In genomic region chr2:167925841-167926800, GRCm38 (mm10) we compare ENCODE assay signal across 9 mouse cellular contexts. TPM values are rescaled to one million over a fixed set of nuclear protein-coding genes. Genes with fewer than 3 reads are reported as not detected.
DNase-seq lines count a peak whose midpoint lies in the region; ATAC-seq and TF ChIP-seq lines count a peak whose summit lies in the region.
"Had no signal": no experiment of that assay in that cellular context is flagged by ENCODE, and none has a peak within 500 bp of the region (broad histone marks: within the 10 kb centered on the region; RNA-seq: fewer than 3 reads in every experiment).

No protein-coding gene starts in this region.

- peak overlapping the region; percentile 92; the same call in 1 of the 2 replicates for H3K4me2 ChIP-seq in intestine, embryonic 15.5 days (replicated peaks)
- peak overlapping the region; percentile 68 for H3K4me2 ChIP-seq in myocyte (ENCODE audit: low read depth)

- WGBS in cerebellum, adult 2 months = 86% methylated on average over 11 of the region's 11 CpGs
- 84% methylated on average over 11 of the region's 11 CpGs for WGBS in intestine, embryonic 15.5 days

- no peak for TF ChIP-seq POLR2A in cerebellum, adult 2 months (IDR thresholded peaks at IDR 0.05; ENCODE audit: borderline replicate concordance, insufficient read depth, low read length)
- no peak for TF ChIP-seq POLR2A in myocyte (IDR thresholded peaks at IDR 0.05; ENCODE audit: insufficient read length, low read depth)

- H3K4me3 ChIP-seq in cerebellum, adult 2 months (replicated peaks; ENCODE audit: insufficient read depth, low read depth, low read length) = no peak overlapping the region
- no peak overlapping the region for H3K4me3 ChIP-seq in left cerebral cortex, adult 2 months
- no peak overlapping the region for H3K4me3 ChIP-seq in intestine, embryonic 15.5 days (replicated peaks)
- H3K4me3 ChIP-seq in myocyte = peak overlapping the region; percentile 18

- H3K27ac ChIP-seq in cerebellum, adult 2 months (ENCODE audit: insufficient read depth, low read length) = no peak overlapping the region
- peak overlapping the region; percentile 87; the same call in 1 of the 2 replicates for H3K27ac ChIP-seq in left cerebral cortex, adult 2 months
- 0 out of 2 replicates have a peak overlapping the region, but pooled peaks have one; percentile 87 for H3K27ac ChIP-seq in intestine, embryonic 15.5 days

- peak; percentile 10 for DNase-seq in cerebellum, adult 9-10 months
- no peak for DNase-seq in cerebellum, adult 2 months
- DNase-seq in left cerebral cortex, adult 2 months (ENCODE audit: extremely low spot score in 1 of 2, low spot score in 2 of 2) = no peak
- DNase-seq in left cerebral cortex, postnatal 36 days (ENCODE audit: low spot score in 2 of 2) = no peak
- DNase-seq in left cerebral cortex, adult 11 months (ENCODE audit: low spot score) = no peak
- no peak for DNase-seq in ovary, postnatal 10 days (ENCODE audit: low spot score)

- H3K27me3 ChIP-seq in cerebellum, adult 2 months (ENCODE audit: control insufficient read depth, insufficient read depth, low read length) = no peaks in the 10 kb centered on the region
- no peaks in the 10 kb centered on the region for H3K27me3 ChIP-seq in intestine, embryonic 15.5 days (replicated peaks)
- no peaks in the 10 kb centered on the region for H3K27me3 ChIP-seq in myocyte (ENCODE audit: control insufficient read depth, insufficient read depth, insufficient read length)
- H3K27me3 ChIP-seq: limb, embryonic 13.5 days had no signal

- intact Hi-C loops in left cerebral cortex, adult 2 months (cut with DNase I) = no loop called here
- intact Hi-C loops in left cerebral cortex, postnatal 36 days (cut with DNase I) = no loop called here

- no peak for ATAC-seq in intestine, embryonic 15.5 days

- TF ChIP-seq CTCF in cerebellum, adult 2 months (IDR thresholded peaks at IDR 0.05; ENCODE audit: borderline replicate concordance, insufficient read depth, low read depth, low read length) = no peak
- no peak for TF ChIP-seq CTCF in left cerebral cortex, adult 2 months (IDR thresholded peaks at IDR 0.05)

- H3K9ac ChIP-seq in intestine, embryonic 15.5 days = no peak overlapping the region

- H3ac ChIP-seq in myocyte (ENCODE audit: control insufficient read depth, insufficient read length) = no peak overlapping the region

- no peaks in the 10 kb centered on the region for H3K36me3 ChIP-seq in intestine, embryonic 15.5 days
- no peaks in the 10 kb centered on the region for H3K36me3 ChIP-seq in myocyte (ENCODE audit: control insufficient read depth, insufficient read depth)
- H3K36me3 ChIP-seq: limb, embryonic 13.5 days had no signal

- no peaks in the 10 kb centered on the region for H3K9me3 ChIP-seq in intestine, embryonic 15.5 days
- H3K9me3 ChIP-seq: limb, embryonic 13.5 days had no signal

- H3K79me2 ChIP-seq in myocyte (ENCODE audit: control insufficient read depth, insufficient read depth) = no peaks in the 10 kb centered on the region

- no peaks in the 10 kb centered on the region for H3K4me1 ChIP-seq in cerebellum, adult 2 months (ENCODE audit: control insufficient read depth, insufficient read depth, low read length)
- peaks cover under 1% of the 10 kb centered on the region for H3K4me1 ChIP-seq in intestine, embryonic 15.5 days (replicated peaks)

TF ChIP-seq in myocyte, 11 proteins besides CTCF, POLR2A, EP300 and RAD21:
- TF ChIP-seq SRF (IDR thresholded peaks at IDR 0.05; ENCODE audit: control insufficient read depth, insufficient read length, low read depth) = no peak
- TF ChIP-seq REST (IDR thresholded peaks at IDR 0.05; ENCODE audit: insufficient read depth, insufficient read length) = no peak
- TF ChIP-seq MYOD1 (IDR thresholded peaks at IDR 0.05; ENCODE audit: control insufficient read depth in 1 of 3, insufficient read length in 2 of 3, low read depth in 2 of 3) = no peak
- no peak for TF ChIP-seq E2F4 (IDR thresholded peaks at IDR 0.05; ENCODE audit: insufficient read depth)
- TF ChIP-seq USF1 (IDR thresholded peaks at IDR 0.05; ENCODE audit: low read depth) = no peak
- no peak for TF ChIP-seq MYOG (IDR thresholded peaks at IDR 0.05; ENCODE audit: control insufficient read depth in 1 of 3, insufficient read depth in 1 of 3, insufficient read length in 2 of 3, low read depth in 2 of 3)
- no peak for TF ChIP-seq CEBPB (IDR thresholded peaks at IDR 0.05; ENCODE audit: insufficient read depth, poor library complexity, severe bottlenecking)
- TF ChIP-seq TCF3 (IDR thresholded peaks at IDR 0.05; ENCODE audit: insufficient read length, low read depth) = no peak
- TF ChIP-seq POLR2AphosphoS2 (IDR thresholded peaks at IDR 0.05; ENCODE audit: insufficient read length, low read depth) = no peak
- TF ChIP-seq TCF12 (IDR thresholded peaks at IDR 0.05; ENCODE audit: insufficient read depth, poor library complexity, severe bottlenecking) = no peak
- TF ChIP-seq MAX (IDR thresholded peaks at IDR 0.05; ENCODE audit: low read depth) = no peak

RNA-seq across cellular contexts. Expression of gene Ptpn1, which starts 5.7 kb away (rescaled TPM):
- polyA plus RNA-seq in cerebellum, adult 2 months (2012; rRNA removed) = 24.5 and 25.0 TPM in 2 replicates
- 10 to 100 TPM; 52.0 to 69.0 TPM for total RNA-seq in left cerebral cortex, adult 2 months (2021)
- 10 to 100 TPM; 50.7 to 55.3 TPM for total RNA-seq in left cerebral cortex, postnatal 36 days (2021)
- 41.1 and 54.2 TPM in 2 replicates for polyA plus RNA-seq in intestine, embryonic 15.5 days (2015; fragmentation: Nextera tagmentation; extraction: Ambion mirVana)
- polyA plus RNA-seq in myocyte (2012; fragmentation: generic; extraction: Trizol) = 45.0 TPM
